Mouse (Mus musculus) limb, embryonic 12.5 days (tissue): ENCODE results near the gene Fam122a. TPM values are rescaled to one million over a fixed set of nuclear protein-coding genes. Genes with fewer than 3 reads are reported as not detected.
A peak's percentile ranks its signal among the peaks of the same experiment; 100 is the strongest.

Experiments
- ATAC-seq: fragments of 200-750 bp; cut with Nextera tagmentation; 2 replicates; pipeline ENCODE4 v1.8.0; 2017; ENCODE audit warnings: low read depth, moderate TSS enrichment; ENCODE audit not compliant: insufficient number of reproducible peaks, insufficient read depth, low FRiP score, low TSS enrichment
- H3K27ac ChIP-seq: fragments of 300-500 bp; sonication (generic); 2 replicates; pipeline ENCODE4 v1.5.1; 2016; ENCODE audit warnings: mild to moderate bottlenecking, moderate library complexity
- H3K27me3 ChIP-seq: fragments of 300-500 bp; sonication (generic); 2 replicates; pipeline ENCODE4 v1.6.1; 2016; ENCODE audit warnings: mild to moderate bottlenecking, moderate library complexity
- H3K36me3 ChIP-seq: fragments of 300-500 bp; sonication (generic); 2 replicates; pipeline ENCODE4 v1.6.1; 2016; ENCODE audit warnings: mild to moderate bottlenecking, moderate library complexity
- H3K4me1 ChIP-seq: fragments of 300-500 bp; sonication (generic); replicated peaks from 2 replicates; pipeline ENCODE4 v1.6.1; 2016
- H3K4me2 ChIP-seq: fragments of 300-500 bp; sonication (generic); 2 replicates; pipeline ENCODE4 v1.6.1; 2016; ENCODE audit warnings: mild to moderate bottlenecking, moderate library complexity
- H3K4me3 ChIP-seq: fragments of 300-500 bp; sonication (generic); replicated peaks from 2 replicates; pipeline ENCODE4 v1.5.1; 2016; ENCODE audit warnings: mild to moderate bottlenecking
- H3K9ac ChIP-seq: fragments of 300-500 bp; sonication (generic); replicated peaks from 2 replicates; pipeline ENCODE4 v1.6.1; 2016; ENCODE audit warnings: mild to moderate bottlenecking, moderate library complexity
- H3K9me3 ChIP-seq: fragments of 300-500 bp; sonication (generic); 2 replicates; pipeline ENCODE4 v1.6.1; 2016; ENCODE audit warnings: mild to moderate bottlenecking, moderate library complexity
- WGBS: fragments of 180-500 bp; shearing (Covaris S2); methylation state at CpG from one replicate; pipeline ENCODE4 v1.1.7; 2016; 5-methylcytosine and 5-hydroxymethylcytosine counted together
- polyA plus RNA-seq: library from polyadenylated mRNA; unstranded; fragments of >200 nt; fragmentation: Nextera tagmentation; extraction: Ambion mirVana; gene quantifications from 2 replicates; pipeline ENCODE4 v1.2.1, GENCODE M21; 2016

The Fam122a gene
- polyA plus RNA-seq, 1 experiment from 2014 or later: 57.5 TPM

GRCm38 (mm10) chr19:24454451-24454850 lies 22.7 kb downstream of the Fam122a start:
- no peak for ATAC-seq
- H3K9ac ChIP-seq: no peak overlapping the region
- no peaks in the 10 kb centered on the region for H3K36me3 ChIP-seq
- no peaks in the 10 kb centered on the region for H3K9me3 ChIP-seq
- no peaks in the 10 kb centered on the region for H3K27me3 ChIP-seq
- H3K4me1 ChIP-seq: peaks cover 5% of the 10 kb centered on the region
- no peak overlapping the region for H3K4me2 ChIP-seq
- H3K4me3 ChIP-seq: no peak overlapping the region
- whole genome bisulfite sequencing: 78% methylated on average over 2 of the region's 2 CpGs
- H3K27ac ChIP-seq: no peak overlapping the region

GRCm38 (mm10) chr19:24453379-24453778 lies 23.8 kb downstream of the Fam122a start:
- Histone ChIP-seq H3K27ac (no peak overlapping the region), H3K9me3 (no peaks in the 10 kb centered on the region), H3K9ac (no peak overlapping the region), H3K4me1 (peaks cover 5% of the 10 kb centered on the region), H3K27me3 (no peaks in the 10 kb centered on the region), H3K4me3 (no peak overlapping the region), H3K36me3 (no peaks in the 10 kb centered on the region), H3K4me2 (no peak overlapping the region)
- 84% methylated on average over 13 of the region's 13 CpGs for whole genome bisulfite sequencing
- no peak for ATAC-seq

- H3K4me3 ChIP-seq: no peak overlapping the region
- no peak for ATAC-seq
- H3K9ac ChIP-seq: no peak overlapping the region
- H3K4me1 ChIP-seq: peaks cover 5% of the 10 kb centered on the region
- no peaks in the 10 kb centered on the region for H3K36me3 ChIP-seq
- H3K9me3 ChIP-seq: no peaks in the 10 kb centered on the region
- 0 out of 2 replicates have a peak overlapping the region, but pooled peaks have one; percentile 4 for H3K27ac ChIP-seq
- no peak overlapping the region for H3K4me2 ChIP-seq
- H3K27me3 ChIP-seq: no peaks in the 10 kb centered on the region
- WGBS: 38% methylated on average over 3 of the region's 3 CpGs
Observed at GRCm38 (mm10) chr19:24452441-24452898, 24.7 kb downstream of the Fam122a start.

- no peak overlapping the region for H3K4me2 ChIP-seq
- H3K9ac ChIP-seq: no peak overlapping the region
- H3K27me3 ChIP-seq: no peaks in the 10 kb centered on the region
- H3K27ac ChIP-seq: no peak overlapping the region
- H3K4me3 ChIP-seq: no peak overlapping the region
- H3K9me3 ChIP-seq: no peaks in the 10 kb centered on the region
- ATAC-seq: no peak
- H3K4me1 ChIP-seq: peaks cover 5% of the 10 kb centered on the region
- no peaks in the 10 kb centered on the region for H3K36me3 ChIP-seq
- 77% methylated on average over 3 of the region's 3 CpGs for WGBS
Observed at GRCm38 (mm10) chr19:24451626-24452025, 25.5 kb downstream of the Fam122a start.

DNA sequence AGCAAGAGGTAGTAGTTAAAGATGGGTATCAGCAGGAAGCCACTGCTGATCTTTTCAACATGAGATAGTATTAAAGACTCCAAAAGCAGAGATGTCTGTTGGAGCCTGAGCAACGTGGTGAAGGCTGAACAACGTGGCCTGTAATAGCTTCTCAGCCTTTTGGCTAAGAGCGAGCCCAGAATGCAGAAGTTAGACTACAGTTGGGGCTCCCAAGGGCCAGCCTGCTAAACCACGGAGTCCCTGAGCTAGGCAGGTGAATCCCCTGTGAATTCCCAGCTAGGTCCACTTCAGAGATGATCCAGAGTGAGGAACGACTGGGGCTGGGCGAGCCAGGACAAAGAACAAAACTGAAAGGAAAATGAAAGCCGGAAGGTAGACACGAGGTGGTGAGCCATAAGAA lies 26.4 kb downstream of the Fam122a start:
- H3K4me1 ChIP-seq: peaks cover 5% of the 10 kb centered on the region
- ATAC-seq: no peak
- no peaks in the 10 kb centered on the region for H3K9me3 ChIP-seq
- no peak overlapping the region for H3K4me2 ChIP-seq
- no peak overlapping the region for H3K4me3 ChIP-seq
- no peaks in the 10 kb centered on the region for H3K36me3 ChIP-seq
- no peak overlapping the region for H3K9ac ChIP-seq
- WGBS: 91% methylated on average over 8 of the region's 8 CpGs
- H3K27me3 ChIP-seq: no peaks in the 10 kb centered on the region
- H3K27ac ChIP-seq: no peak overlapping the region

DNA sequence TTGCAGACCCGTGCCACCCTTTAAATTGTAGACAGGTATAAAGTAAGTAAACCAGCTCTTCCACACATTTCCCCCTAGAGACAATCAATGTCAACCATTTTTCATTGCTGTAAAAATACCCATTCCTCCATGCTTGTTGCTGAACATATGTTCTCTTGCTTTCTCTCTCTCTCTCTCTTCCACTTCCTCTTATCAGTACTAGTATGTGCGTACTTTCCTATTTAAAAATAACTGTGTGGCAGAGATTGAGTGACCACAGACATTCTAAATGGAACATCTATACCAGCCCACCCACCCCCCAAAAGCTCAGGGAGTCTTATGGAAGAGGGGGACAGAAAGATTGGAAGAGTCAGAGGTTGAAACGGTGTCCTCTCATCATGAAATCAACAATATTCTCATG lies 32.8 kb downstream of the Fam122a start:
- no peaks in the 10 kb centered on the region for H3K27me3 ChIP-seq
- H3K4me2 ChIP-seq: no peak overlapping the region
- no peaks in the 10 kb centered on the region for H3K9me3 ChIP-seq
- no peak for ATAC-seq
- H3K4me1 ChIP-seq: no peaks in the 10 kb centered on the region
- H3K27ac ChIP-seq: no peak overlapping the region
- H3K9ac ChIP-seq: no peak overlapping the region
- H3K4me3 ChIP-seq: no peak overlapping the region
- WGBS: 88% methylated on average over 3 of the region's 3 CpGs
- H3K36me3 ChIP-seq: no peaks in the 10 kb centered on the region

GRCm38 (mm10) chr19:24439715-24440114 lies 37.4 kb downstream of the Fam122a start:
- no peaks in the 10 kb centered on the region for H3K36me3 ChIP-seq
- WGBS: 81% methylated on average over 4 of the region's 4 CpGs
- H3K27ac ChIP-seq: no peak overlapping the region
- no peak overlapping the region for H3K4me3 ChIP-seq
- peaks cover 3% of the 10 kb centered on the region; the same call in 1 of the 2 replicates for H3K4me1 ChIP-seq
- no peaks in the 10 kb centered on the region for H3K9me3 ChIP-seq
- ATAC-seq: no peak
- no peak overlapping the region for H3K9ac ChIP-seq
- H3K27me3 ChIP-seq: no peaks in the 10 kb centered on the region
- H3K4me2 ChIP-seq: no peak overlapping the region

- Histone ChIP-seq H3K27me3 (no peaks in the 10 kb centered on the region), H3K36me3 (no peaks in the 10 kb centered on the region), H3K4me2 (no peak overlapping the region), H3K4me3 (no peak overlapping the region), H3K9me3 (no peaks in the 10 kb centered on the region), H3K27ac (no peak overlapping the region), H3K9ac (no peak overlapping the region), H3K4me1 (peaks cover 3% of the 10 kb centered on the region; the same call in 1 of the 2 replicates)
- no peak for ATAC-seq
- WGBS: 77% methylated on average over 6 of the region's 6 CpGs
Observed at GRCm38 (mm10) chr19:24434291-24434690, 42.9 kb downstream of the Fam122a start.

DNA sequence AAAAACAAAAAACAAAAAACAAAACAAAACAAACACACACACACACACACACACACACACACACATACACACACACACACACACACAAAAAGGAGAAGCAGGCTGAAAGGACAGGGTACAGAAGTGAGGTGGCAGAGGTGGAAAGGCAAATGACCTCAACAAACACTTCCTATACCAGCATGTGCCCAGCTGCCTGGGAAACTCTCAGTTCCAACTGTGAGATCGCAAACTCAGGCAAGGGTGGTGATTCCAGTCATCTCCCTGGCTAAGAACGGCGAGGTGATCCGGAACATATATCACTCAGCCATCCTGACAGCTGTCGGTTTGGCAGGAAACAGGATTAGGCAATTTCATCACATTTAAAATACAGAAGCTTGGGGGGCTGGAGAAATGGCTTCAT lies 44.7 kb downstream of the Fam122a start:
- 78% methylated on average over 5 of the region's 5 CpGs for WGBS
- Histone ChIP-seq H3K9ac (no peak overlapping the region), H3K4me3 (no peak overlapping the region), H3K4me1 (peaks cover 3% of the 10 kb centered on the region; the same call in 1 of the 2 replicates), H3K36me3 (no peaks in the 10 kb centered on the region), H3K27ac (no peak overlapping the region), H3K4me2 (no peak overlapping the region), H3K27me3 (no peaks in the 10 kb centered on the region), H3K9me3 (no peaks in the 10 kb centered on the region)
- no peak for ATAC-seq

GRCm38 (mm10) chr19:24431381-24431780 lies 45.8 kb downstream of the Fam122a start:
- Histone ChIP-seq H3K9ac (no peak overlapping the region), H3K27ac (no peak overlapping the region), H3K4me1 (peaks cover 3% of the 10 kb centered on the region; the same call in 1 of the 2 replicates), H3K36me3 (no peaks in the 10 kb centered on the region), H3K4me3 (no peak overlapping the region), H3K27me3 (no peaks in the 10 kb centered on the region), H3K4me2 (no peak overlapping the region), H3K9me3 (no peaks in the 10 kb centered on the region)
- 94% methylated on average over 2 of the region's 2 CpGs for WGBS
- no peak for ATAC-seq

GRCm38 (mm10) chr19:24428011-24428410 lies 49.1 kb downstream of the Fam122a start:
- 89% methylated on average over 3 of the region's 3 CpGs for WGBS
- no peak for ATAC-seq
- H3K9me3 ChIP-seq: no peaks in the 10 kb centered on the region

GRCm38 (mm10) chr19:24427258-24427657 lies 49.9 kb downstream of the Fam122a start:
- no peak overlapping the region for H3K4me2 ChIP-seq
- no peaks in the 10 kb centered on the region for H3K27me3 ChIP-seq
- no peaks in the 10 kb centered on the region for H3K9me3 ChIP-seq
- no peak overlapping the region for H3K27ac ChIP-seq
- no peak for ATAC-seq
- H3K4me3 ChIP-seq: no peak overlapping the region
- H3K4me1 ChIP-seq: peaks cover 5% of the 10 kb centered on the region
- WGBS: 58% methylated on average over 4 of the region's 4 CpGs
- H3K36me3 ChIP-seq: no peaks in the 10 kb centered on the region
- H3K9ac ChIP-seq: no peak overlapping the region

More at GRCm38 (mm10) chr19:24428011-24428410, 49.1 kb downstream of the Fam122a start:
- Histone ChIP-seq H3K9ac (no peak overlapping the region), H3K4me2 (no peak overlapping the region), H3K27me3 (no peaks in the 10 kb centered on the region), H3K4me1 (peaks cover 5% of the 10 kb centered on the region; the same call in 1 of the 2 replicates), H3K36me3 (no peaks in the 10 kb centered on the region), H3K27ac (no peak overlapping the region), H3K4me3 (no peak overlapping the region)
